Mouse (Mus musculus): Measurements from ENCODE around the gene Gimap8. TPM values are rescaled to one million over a fixed set of nuclear protein-coding genes. Genes with fewer than 3 reads are reported as not detected.

The Gimap8 gene
- polyA plus RNA-seq, 1 experiment from 2014 or later: 0.85 TPM

DNA sequence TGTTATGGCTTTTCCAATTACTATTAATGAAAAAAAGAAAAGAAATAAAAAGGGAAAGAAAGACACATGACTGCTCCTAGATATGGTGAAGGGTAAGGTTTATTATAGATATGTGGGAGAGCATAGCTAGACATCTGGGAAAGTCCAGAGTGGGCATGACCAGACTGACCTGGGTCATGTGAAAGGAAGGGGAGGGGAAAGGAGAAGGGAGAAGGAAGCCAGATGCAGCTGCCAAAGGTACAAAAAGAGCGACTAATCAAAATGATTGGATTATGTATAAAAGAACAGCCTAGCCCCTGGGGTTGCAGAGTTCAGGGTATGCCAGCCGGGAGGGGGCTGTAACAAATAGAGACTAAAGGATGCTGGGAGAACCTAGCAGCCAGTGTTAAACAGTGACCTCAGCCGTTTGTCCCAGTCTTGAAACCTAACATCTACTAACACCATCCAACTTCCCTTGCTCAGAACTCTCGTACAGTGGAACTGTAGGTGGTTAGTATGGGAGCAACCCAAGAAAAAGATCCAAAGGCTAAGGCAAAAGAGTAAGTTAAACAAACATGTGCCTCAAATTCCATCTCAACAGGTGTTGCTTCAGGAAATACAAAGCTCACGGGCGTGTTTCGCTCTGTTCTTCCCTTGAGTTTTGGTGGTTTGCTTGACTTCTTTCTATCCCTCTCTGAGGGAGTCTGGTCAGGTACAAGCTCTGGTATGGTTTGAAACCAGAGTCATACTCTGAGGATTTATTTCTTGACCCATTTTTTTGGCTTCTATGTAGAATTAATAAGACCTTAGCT is 51.2 kb downstream of the Gimap8 start:
- no peaks in the 10 kb centered on the region for H3K9me3 ChIP-seq (ENCODE audit: control insufficient read depth, low read length)
- no peak overlapping the region for H3K4me2 ChIP-seq (ENCODE audit: low read length)
- no peak overlapping the region for H3K4me3 ChIP-seq (ENCODE audit: control insufficient read depth in 1 of 2, insufficient read depth in 1 of 2, low read depth in 1 of 2, low read length in 2 of 2)
- ATAC-seq (ENCODE audit: insufficient number of reproducible peaks, insufficient read depth, low FRiP score, low read depth): no peak
- H3K27ac ChIP-seq (replicated peaks in 1 of 2; ENCODE audit: control insufficient read depth in 1 of 2, insufficient read depth in 1 of 2, low read depth in 2 of 2, low read length in 2 of 2): 0 out of 4 replicates have a peak overlapping the region, but pooled peaks of 1 of the 2 experiments have one; percentile 75
- no peaks in the 10 kb centered on the region for H3K4me1 ChIP-seq (ENCODE audit: control insufficient read depth in 2 of 2, insufficient read depth in 2 of 2, low read length in 2 of 2)
- H3K36me3 ChIP-seq (ENCODE audit: control insufficient read depth, insufficient read depth, low read length): 0 out of 2 replicates have a peak, but pooled peaks cover 6% of the 10 kb centered on the region
- no peak overlapping the region for H3K9ac ChIP-seq (ENCODE audit: low read length)
- H3K27me3 ChIP-seq (ENCODE audit: control insufficient read depth, insufficient read depth, low read length): no peaks in the 10 kb centered on the region
- 82% methylated on average over 7 of the region's 7 CpGs for WGBS

DNA sequence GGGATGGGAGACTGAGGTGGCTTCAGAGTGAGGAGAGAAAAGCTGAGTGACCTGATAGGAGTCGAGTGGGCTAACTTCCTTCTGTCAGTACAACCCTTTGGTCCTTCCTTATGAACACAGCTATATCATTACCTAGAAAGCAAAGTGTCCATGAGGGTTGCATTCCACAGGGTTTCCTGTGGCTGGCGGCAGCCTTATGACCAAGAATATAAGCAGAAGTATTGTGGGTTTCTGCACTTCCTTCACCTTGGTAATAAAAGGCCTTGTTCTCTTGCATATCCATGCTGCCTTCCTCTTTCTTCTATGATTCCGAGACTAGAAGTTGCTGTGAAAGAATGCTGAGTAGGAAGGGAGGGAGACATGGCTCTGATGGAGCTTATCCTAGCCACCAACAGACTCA is 51.9 kb downstream of the Gimap8 start:
- 55% methylated on average over 3 of the region's 3 CpGs for WGBS

DNA sequence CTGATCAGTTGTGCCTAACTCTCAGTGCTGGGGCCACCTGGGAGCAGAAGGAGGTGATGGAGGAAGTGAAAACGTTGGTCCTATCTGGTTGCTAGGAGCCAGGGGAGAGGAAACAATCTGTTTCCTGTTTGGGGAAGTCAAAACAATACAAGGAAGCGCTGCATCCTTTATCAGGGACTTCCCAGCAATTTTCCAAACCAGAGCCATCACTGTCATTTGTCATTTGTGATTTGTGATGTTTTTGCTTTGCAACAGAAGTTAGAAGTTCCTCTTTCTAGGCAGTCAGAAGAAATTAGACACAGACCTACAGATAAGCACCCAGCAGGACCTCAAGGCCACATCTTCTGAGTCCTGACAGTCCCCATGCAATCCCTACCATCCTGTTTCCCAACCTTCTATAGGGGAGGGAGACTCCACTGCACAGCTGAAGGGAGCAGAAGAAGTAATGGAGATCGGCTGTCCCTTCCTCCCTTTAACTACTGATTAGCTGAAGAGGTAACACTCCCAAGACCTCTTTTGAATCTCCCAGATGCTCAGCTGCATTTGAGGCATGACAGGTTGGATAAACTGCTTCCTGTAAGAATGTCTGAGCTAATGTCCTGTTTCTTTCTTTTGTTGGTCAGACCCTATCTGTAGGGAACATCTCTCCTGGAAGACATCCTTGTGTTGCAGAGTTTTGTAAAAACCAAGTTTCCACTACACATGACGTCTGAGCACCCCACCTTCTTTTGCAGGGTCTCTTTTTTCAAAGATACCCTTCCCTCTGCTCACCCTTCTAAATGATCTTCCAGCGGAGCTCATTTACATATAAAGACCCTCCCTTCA is 53.4 kb downstream of the Gimap8 start:
- H3K4me1 ChIP-seq (ENCODE audit: control insufficient read depth in 2 of 2, insufficient read depth in 2 of 2, low read length in 2 of 2): no peaks in the 10 kb centered on the region
- no peak overlapping the region for H3K9ac ChIP-seq (ENCODE audit: low read length)
- H3K36me3 ChIP-seq (ENCODE audit: control insufficient read depth, insufficient read depth, low read length): peaks cover 13% of the 10 kb centered on the region; the same call in 1 of the 2 replicates
- no peaks in the 10 kb centered on the region for H3K27me3 ChIP-seq (ENCODE audit: control insufficient read depth, insufficient read depth, low read length)
- H3K27ac ChIP-seq (replicated peaks in 1 of 2; ENCODE audit: control insufficient read depth in 1 of 2, insufficient read depth in 1 of 2, low read depth in 2 of 2, low read length in 2 of 2): peak overlapping the region; percentile 70 to 87
- WGBS: 39% methylated on average over 5 of the region's 5 CpGs
- H3K9me3 ChIP-seq (ENCODE audit: control insufficient read depth, low read length): no peaks in the 10 kb centered on the region
- ATAC-seq (ENCODE audit: insufficient number of reproducible peaks, insufficient read depth, low FRiP score, low read depth): peak; percentile 74
- no peak overlapping the region for H3K4me2 ChIP-seq (ENCODE audit: low read length)
- H3K4me3 ChIP-seq (ENCODE audit: control insufficient read depth in 1 of 2, insufficient read depth in 1 of 2, low read depth in 1 of 2, low read length in 2 of 2): no peak overlapping the region

More for the DNA sequence above, 51.9 kb downstream of the Gimap8 start:
- Histone ChIP-seq H3K9ac (ENCODE audit: low read length) (no peak overlapping the region), H3K4me1 (ENCODE audit: control insufficient read depth in 2 of 2, insufficient read depth in 2 of 2, low read length in 2 of 2) (no peaks in the 10 kb centered on the region), H3K36me3 (ENCODE audit: control insufficient read depth, insufficient read depth, low read length) (0 out of 2 replicates have a peak, but pooled peaks cover 6% of the 10 kb centered on the region), H3K27me3 (ENCODE audit: control insufficient read depth, insufficient read depth, low read length) (no peaks in the 10 kb centered on the region), H3K4me2 (ENCODE audit: low read length) (no peak overlapping the region), H3K9me3 (ENCODE audit: control insufficient read depth, low read length) (no peaks in the 10 kb centered on the region), H3K27ac (replicated peaks in 1 of 2; ENCODE audit: control insufficient read depth in 1 of 2, insufficient read depth in 1 of 2, low read depth in 2 of 2, low read length in 2 of 2) (peak overlapping the region; percentile 43 to 75; a peak in 2 of 4 replicates), H3K4me3 (ENCODE audit: control insufficient read depth in 1 of 2, insufficient read depth in 1 of 2, low read depth in 1 of 2, low read length in 2 of 2) (no peak overlapping the region)
- ATAC-seq (ENCODE audit: insufficient number of reproducible peaks, insufficient read depth, low FRiP score, low read depth): no peak

DNA sequence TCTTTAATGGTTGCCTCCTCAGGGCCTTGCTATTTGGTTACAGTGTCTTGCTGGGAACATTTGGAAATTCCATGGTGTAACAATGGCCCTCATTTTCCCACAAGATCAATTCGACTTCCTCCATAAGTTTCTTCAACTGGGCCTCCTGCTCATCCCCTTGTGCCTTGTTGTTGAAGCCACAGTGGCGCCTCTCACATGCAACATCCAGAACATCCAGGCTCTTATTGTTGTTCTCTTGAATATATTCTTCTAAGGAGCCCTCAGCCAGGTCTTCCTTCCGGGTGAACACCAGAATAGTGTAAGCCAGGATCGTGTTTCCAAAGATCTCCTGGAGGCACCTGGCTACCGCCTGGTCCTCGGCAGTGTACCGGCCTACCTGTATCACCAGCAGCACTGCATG is 55.1 kb downstream of the Gimap8 start:
- H3K36me3 ChIP-seq (ENCODE audit: control insufficient read depth, insufficient read depth, low read length): peaks cover 13% of the 10 kb centered on the region; the same call in 1 of the 2 replicates
- no peak overlapping the region for H3K4me3 ChIP-seq (ENCODE audit: control insufficient read depth in 1 of 2, insufficient read depth in 1 of 2, low read depth in 1 of 2, low read length in 2 of 2)
- ATAC-seq (ENCODE audit: insufficient number of reproducible peaks, insufficient read depth, low FRiP score, low read depth): no peak
- WGBS: 78% methylated on average over 7 of the region's 7 CpGs
- no peaks in the 10 kb centered on the region for H3K9me3 ChIP-seq (ENCODE audit: control insufficient read depth, low read length)
- H3K4me2 ChIP-seq (ENCODE audit: low read length): no peak overlapping the region
- H3K4me1 ChIP-seq (ENCODE audit: control insufficient read depth in 2 of 2, insufficient read depth in 2 of 2, low read length in 2 of 2): no peaks in the 10 kb centered on the region
- no peak overlapping the region for H3K9ac ChIP-seq (ENCODE audit: low read length)
- H3K27ac ChIP-seq (replicated peaks in 1 of 2; ENCODE audit: control insufficient read depth in 1 of 2, insufficient read depth in 1 of 2, low read depth in 2 of 2, low read length in 2 of 2): peak overlapping the region in 1 of 2 experiments; percentile 70; a peak in 3 of 4 replicates
- no peaks in the 10 kb centered on the region for H3K27me3 ChIP-seq (ENCODE audit: control insufficient read depth, insufficient read depth, low read length)

DNA sequence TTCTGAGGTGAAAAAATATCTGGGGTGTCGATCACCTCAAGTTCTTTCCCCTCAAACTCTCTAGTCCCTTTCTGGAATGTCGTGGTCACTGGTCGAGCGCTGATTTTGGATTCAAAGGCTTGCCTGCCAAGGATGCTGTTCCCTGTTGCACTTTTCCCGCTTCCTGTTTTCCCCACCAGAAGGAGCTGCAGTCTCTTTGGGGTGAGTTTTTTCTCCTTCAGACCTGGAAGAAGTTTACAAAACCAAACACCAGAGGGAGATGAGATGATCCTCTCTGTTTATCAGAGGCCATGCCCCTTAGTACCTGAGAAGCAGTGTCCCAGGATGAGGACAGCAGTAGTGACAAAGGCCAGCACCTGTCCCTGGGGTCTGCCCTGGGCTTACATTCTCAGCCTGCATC is 55.6 kb downstream of the Gimap8 start:
- Histone ChIP-seq H3K36me3 (ENCODE audit: control insufficient read depth, insufficient read depth, low read length) (peaks cover 13% of the 10 kb centered on the region; the same call in 1 of the 2 replicates), H3K9ac (ENCODE audit: low read length) (no peak overlapping the region), H3K27ac (replicated peaks in 1 of 2; ENCODE audit: control insufficient read depth in 1 of 2, insufficient read depth in 1 of 2, low read depth in 2 of 2, low read length in 2 of 2) (peak overlapping the region in 1 of 2 experiments; percentile 70; a peak in 3 of 4 replicates), H3K4me3 (ENCODE audit: control insufficient read depth in 1 of 2, insufficient read depth in 1 of 2, low read depth in 1 of 2, low read length in 2 of 2) (no peak overlapping the region), H3K4me2 (ENCODE audit: low read length) (no peak overlapping the region), H3K4me1 (ENCODE audit: control insufficient read depth in 2 of 2, insufficient read depth in 2 of 2, low read length in 2 of 2) (no peaks in the 10 kb centered on the region), H3K9me3 (ENCODE audit: control insufficient read depth, low read length) (no peaks in the 10 kb centered on the region), H3K27me3 (ENCODE audit: control insufficient read depth, insufficient read depth, low read length) (no peaks in the 10 kb centered on the region)
- no peak for ATAC-seq (ENCODE audit: insufficient number of reproducible peaks, insufficient read depth, low FRiP score, low read depth)
- WGBS: 61% methylated on average over 5 of the region's 5 CpGs

DNA sequence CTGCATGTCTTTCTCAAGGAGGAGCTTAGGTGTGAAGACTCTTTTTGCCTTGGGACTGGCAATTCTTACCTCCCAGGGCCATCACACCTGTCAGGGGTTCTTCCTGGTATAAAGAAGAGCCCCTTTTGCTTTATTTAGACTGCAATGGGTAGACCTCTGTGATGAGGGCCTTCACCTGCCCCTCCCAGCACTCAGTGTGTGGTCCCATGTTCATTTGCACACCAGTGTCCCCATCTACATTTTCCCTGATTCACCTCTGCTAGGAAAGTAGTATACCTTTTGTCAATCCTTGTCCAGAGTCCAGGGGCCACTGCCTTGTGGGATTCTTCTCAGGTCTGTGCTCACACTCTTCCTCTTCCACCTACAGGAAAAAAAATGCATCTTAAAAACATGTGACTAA is 57.1 kb downstream of the Gimap8 start:
- Histone ChIP-seq H3K9ac (ENCODE audit: low read length) (no peak overlapping the region), H3K4me2 (ENCODE audit: low read length) (no peak overlapping the region), H3K27ac (replicated peaks in 1 of 2; ENCODE audit: control insufficient read depth in 1 of 2, insufficient read depth in 1 of 2, low read depth in 2 of 2, low read length in 2 of 2) (no peak overlapping the region), H3K27me3 (ENCODE audit: control insufficient read depth, insufficient read depth, low read length) (no peaks in the 10 kb centered on the region), H3K9me3 (ENCODE audit: control insufficient read depth, low read length) (no peaks in the 10 kb centered on the region), H3K36me3 (ENCODE audit: control insufficient read depth, insufficient read depth, low read length) (peaks cover 13% of the 10 kb centered on the region; the same call in 1 of the 2 replicates), H3K4me3 (ENCODE audit: control insufficient read depth in 1 of 2, insufficient read depth in 1 of 2, low read depth in 1 of 2, low read length in 2 of 2) (no peak overlapping the region), H3K4me1 (ENCODE audit: control insufficient read depth in 2 of 2, insufficient read depth in 2 of 2, low read length in 2 of 2) (no peaks in the 10 kb centered on the region)
- no peak for ATAC-seq (ENCODE audit: insufficient number of reproducible peaks, insufficient read depth, low FRiP score, low read depth)

DNA sequence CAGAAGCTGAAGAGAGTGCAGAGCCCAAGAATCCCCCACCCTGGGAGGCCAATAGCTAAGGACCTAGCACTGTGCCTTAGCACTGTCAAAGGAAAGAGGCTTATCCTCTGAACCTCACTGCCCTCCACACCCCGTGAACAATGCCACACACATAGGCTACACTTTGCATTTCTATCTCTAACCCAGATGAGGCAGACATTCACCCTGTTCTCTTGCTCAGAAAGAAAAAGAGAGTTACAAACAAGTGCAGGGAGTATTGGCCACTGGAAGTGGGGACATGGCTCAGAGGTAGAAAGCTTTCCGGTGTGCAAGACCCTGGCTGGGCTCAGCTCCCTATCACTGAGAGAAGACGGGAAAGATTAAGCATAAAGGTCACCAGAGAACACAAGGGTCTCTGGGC is 59.1 kb downstream of the Gimap8 start:
- Histone ChIP-seq H3K9me3 (ENCODE audit: control insufficient read depth, low read length) (0 out of 2 replicates have a peak, but pooled peaks cover 2% of the 10 kb centered on the region), H3K4me3 (ENCODE audit: control insufficient read depth in 1 of 2, insufficient read depth in 1 of 2, low read depth in 1 of 2, low read length in 2 of 2) (peak overlapping the region; percentile 7 to 19), H3K27ac (replicated peaks in 1 of 2; ENCODE audit: control insufficient read depth in 1 of 2, insufficient read depth in 1 of 2, low read depth in 2 of 2, low read length in 2 of 2) (peak overlapping the region; percentile 60 to 65; a peak in 3 of 4 replicates), H3K27me3 (ENCODE audit: control insufficient read depth, insufficient read depth, low read length) (no peaks in the 10 kb centered on the region), H3K9ac (ENCODE audit: low read length) (peak overlapping the region; percentile 55), H3K4me1 (ENCODE audit: control insufficient read depth in 2 of 2, insufficient read depth in 2 of 2, low read length in 2 of 2) (no peaks in the 10 kb centered on the region), H3K4me2 (ENCODE audit: low read length) (peak overlapping the region; percentile 34), H3K36me3 (ENCODE audit: control insufficient read depth, insufficient read depth, low read length) (peaks cover 13% of the 10 kb centered on the region; the same call in 1 of the 2 replicates)
- ATAC-seq (ENCODE audit: insufficient number of reproducible peaks, insufficient read depth, low FRiP score, low read depth): no peak
- WGBS: 33% methylated on average over 3 of the region's 3 CpGs

Data from heart, embryonic 14.5 days (tissue).